Mouse (Mus musculus) liver, adult 2 months (tissue): ENCODE measurements at regions not wholly inside any gene's neighbourhood (a gene's known extent, or its start where the extent isn't known, plus 50 kb on each side); places are given as distances from the start of the nearest gene placed in this dataset.

Experiments used
- CTCF ChIP-seq: fragments of 200-500 bp; IDR thresholded peaks from 2 replicates; pipeline ENCODE4 v1.5.1; 2011; ENCODE audit warnings: low read depth, low read length, control low read depth
- POLR2A ChIP-seq: fragments of 200-500 bp; IDR thresholded peaks from 2 replicates; pipeline ENCODE4 v1.6.1; 2011; ENCODE audit warnings: low read length, control low read depth; ENCODE audit not compliant: insufficient read depth; ENCODE audit errors: extremely low read depth

GRCm38 (mm10) chr10:122602394-122602793 lies 76.2 kb upstream of the Ppm1h start:
- TF ChIP-seq POLR2A = no peak
- TF ChIP-seq CTCF = no peak
